Mouse (Mus musculus): ENCODE results near the gene Kcnk10. TPM values are rescaled to one million over a fixed set of nuclear protein-coding genes. Genes with fewer than 3 reads are reported as not detected.

The Kcnk10 gene
- total RNA-seq, 1 experiment, result 0.09 TPM

- Histone ChIP-seq H3K4me3 (ENCODE audit: insufficient read depth in 1 of 2, low read depth in 1 of 2, low read length in 2 of 2, poor library complexity in 1 of 2, severe bottlenecking in 1 of 2) (no peak overlapping the region), H3K9me3 (ENCODE audit: control insufficient read depth, insufficient read depth, low read depth, low read length) (no peaks in the 10 kb centered on the region), H3K36me3 (ENCODE audit: control insufficient read depth, insufficient read depth, low read length, poor library complexity, severe bottlenecking) (no peaks in the 10 kb centered on the region), H3K9ac (ENCODE audit: insufficient read depth, low read depth, low read length, poor library complexity, severe bottlenecking) (no peak overlapping the region), H3K4me1 (ENCODE audit: control insufficient read depth in 2 of 2, insufficient read depth in 2 of 2, low read length in 2 of 2, poor library complexity in 1 of 2) (no peaks in the 10 kb centered on the region), H3K27ac (ENCODE audit: insufficient read depth, low read depth, low read length, poor library complexity, severe bottlenecking) (no peak overlapping the region)
- no peak for DNase-seq (ENCODE audit: low read depth, low spot score)
- in situ Hi-C loops (cut with MboI; ENCODE audit: low sequenced_read_pairs in 2 of 2, unreplicated experiment in 2 of 2), result no loop called here
- TF ChIP-seq ZNF384 (IDR thresholded peaks at IDR 0.05; ENCODE audit: low read depth, low read length) (no peak), HCFC1 (IDR thresholded peaks at IDR 0.05; ENCODE audit: borderline replicate concordance, insufficient read depth, low read length) (no peak), MAFK (IDR thresholded peaks at IDR 0.05; ENCODE audit: insufficient read depth, low read depth, low read length) (no peak), CHD2 (IDR thresholded peaks at IDR 0.05; ENCODE audit: low read depth, low read length) (no peak), ZC3H11A (IDR thresholded peaks at IDR 0.05; ENCODE audit: borderline replicate concordance, low read depth, low read length) (no peak)
Measured at GRCm38 (mm10) chr12:98615746-98616145, 37.6 kb upstream of the Kcnk10 start.

GRCm38 (mm10) chr12:98614910-98615508 lies 36.9 kb upstream of the Kcnk10 start:
- in situ Hi-C loops (cut with MboI; ENCODE audit: low sequenced_read_pairs in 2 of 2, unreplicated experiment in 2 of 2), result no loop called here
- Histone ChIP-seq H3K4me3 (ENCODE audit: insufficient read depth in 1 of 2, low read depth in 1 of 2, low read length in 2 of 2, poor library complexity in 1 of 2, severe bottlenecking in 1 of 2) (no peak overlapping the region), H3K36me3 (ENCODE audit: control insufficient read depth, insufficient read depth, low read length, poor library complexity, severe bottlenecking) (no peaks in the 10 kb centered on the region), H3K9ac (ENCODE audit: insufficient read depth, low read depth, low read length, poor library complexity, severe bottlenecking) (no peak overlapping the region), H3K4me1 (ENCODE audit: control insufficient read depth in 2 of 2, insufficient read depth in 2 of 2, low read length in 2 of 2, poor library complexity in 1 of 2) (no peaks in the 10 kb centered on the region), H3K9me3 (ENCODE audit: control insufficient read depth, insufficient read depth, low read depth, low read length) (no peaks in the 10 kb centered on the region), H3K27ac (ENCODE audit: insufficient read depth, low read depth, low read length, poor library complexity, severe bottlenecking) (no peak overlapping the region)
- no peak for TF ChIP-seq ZC3H11A (IDR thresholded peaks at IDR 0.05; ENCODE audit: borderline replicate concordance, low read depth, low read length)
- TF ChIP-seq CHD2 (IDR thresholded peaks at IDR 0.05; ENCODE audit: low read depth, low read length), result no peak
- TF ChIP-seq MAFK (IDR thresholded peaks at IDR 0.05; ENCODE audit: insufficient read depth, low read depth, low read length), result no peak
- no peak for TF ChIP-seq ZNF384 (IDR thresholded peaks at IDR 0.05; ENCODE audit: low read depth, low read length)
- no peak for TF ChIP-seq HCFC1 (IDR thresholded peaks at IDR 0.05; ENCODE audit: borderline replicate concordance, insufficient read depth, low read length)
- DNase-seq (ENCODE audit: low read depth, low spot score), result no peak

- Histone ChIP-seq H3K4me1 (ENCODE audit: control insufficient read depth in 2 of 2, insufficient read depth in 2 of 2, low read length in 2 of 2, poor library complexity in 1 of 2) (no peaks in the 10 kb centered on the region), H3K27ac (ENCODE audit: insufficient read depth, low read depth, low read length, poor library complexity, severe bottlenecking) (no peak overlapping the region), H3K9ac (ENCODE audit: insufficient read depth, low read depth, low read length, poor library complexity, severe bottlenecking) (no peak overlapping the region), H3K36me3 (ENCODE audit: control insufficient read depth, insufficient read depth, low read length, poor library complexity, severe bottlenecking) (no peaks in the 10 kb centered on the region), H3K9me3 (ENCODE audit: control insufficient read depth, insufficient read depth, low read depth, low read length) (no peaks in the 10 kb centered on the region), H3K4me3 (ENCODE audit: insufficient read depth in 1 of 2, low read depth in 1 of 2, low read length in 2 of 2, poor library complexity in 1 of 2, severe bottlenecking in 1 of 2) (no peak overlapping the region)
- TF ChIP-seq MAFK (IDR thresholded peaks at IDR 0.05; ENCODE audit: insufficient read depth, low read depth, low read length), result no peak
- TF ChIP-seq ZNF384 (IDR thresholded peaks at IDR 0.05; ENCODE audit: low read depth, low read length), result no peak
- TF ChIP-seq ZC3H11A (IDR thresholded peaks at IDR 0.05; ENCODE audit: borderline replicate concordance, low read depth, low read length), result no peak
- no peak for TF ChIP-seq CHD2 (IDR thresholded peaks at IDR 0.05; ENCODE audit: low read depth, low read length)
- no peak for TF ChIP-seq HCFC1 (IDR thresholded peaks at IDR 0.05; ENCODE audit: borderline replicate concordance, insufficient read depth, low read length)
- in situ Hi-C loops (cut with MboI; ENCODE audit: low sequenced_read_pairs in 2 of 2, unreplicated experiment in 2 of 2), result no loop called here
- no peak for DNase-seq (ENCODE audit: low read depth, low spot score)
Measured at GRCm38 (mm10) chr12:98610341-98610740, 32.2 kb upstream of the Kcnk10 start.

GRCm38 (mm10) chr12:98606595-98607290 lies 28.6 kb upstream of the Kcnk10 start:
- H3K27ac ChIP-seq (ENCODE audit: insufficient read depth, low read depth, low read length, poor library complexity, severe bottlenecking), result no peak overlapping the region
- H3K9me3 ChIP-seq (ENCODE audit: control insufficient read depth, insufficient read depth, low read depth, low read length), result no peaks in the 10 kb centered on the region
- no peak overlapping the region for H3K9ac ChIP-seq (ENCODE audit: insufficient read depth, low read depth, low read length, poor library complexity, severe bottlenecking)
- in situ Hi-C loops (cut with MboI; ENCODE audit: low sequenced_read_pairs in 2 of 2, unreplicated experiment in 2 of 2), result no loop called here
- H3K4me1 ChIP-seq (ENCODE audit: control insufficient read depth in 2 of 2, insufficient read depth in 2 of 2, low read length in 2 of 2, poor library complexity in 1 of 2), result no peaks in the 10 kb centered on the region
- TF ChIP-seq ZNF384 (IDR thresholded peaks at IDR 0.05; ENCODE audit: low read depth, low read length) (no peak), MAFK (IDR thresholded peaks at IDR 0.05; ENCODE audit: insufficient read depth, low read depth, low read length) (no peak), ZC3H11A (IDR thresholded peaks at IDR 0.05; ENCODE audit: borderline replicate concordance, low read depth, low read length) (no peak), CHD2 (IDR thresholded peaks at IDR 0.05; ENCODE audit: low read depth, low read length) (no peak), HCFC1 (IDR thresholded peaks at IDR 0.05; ENCODE audit: borderline replicate concordance, insufficient read depth, low read length) (no peak)
- no peak overlapping the region for H3K4me3 ChIP-seq (ENCODE audit: insufficient read depth in 1 of 2, low read depth in 1 of 2, low read length in 2 of 2, poor library complexity in 1 of 2, severe bottlenecking in 1 of 2)
- no peaks in the 10 kb centered on the region for H3K36me3 ChIP-seq (ENCODE audit: control insufficient read depth, insufficient read depth, low read length, poor library complexity, severe bottlenecking)
- DNase-seq (ENCODE audit: low read depth, low spot score), result no peak
